Mouse (Mus musculus) small intestine, adult 2 months (tissue): ENCODE measurements around the gene Megf6. TPM values are rescaled to one million over a fixed set of nuclear protein-coding genes. Genes with fewer than 3 reads are reported as not detected.

Source experiments
- H3K27ac ChIP-seq: fragments of 200-500 bp; 2 replicates; pipeline ENCODE4 v1.5.1; 2012; ENCODE audit warnings: low read depth, low read length, control low read depth, inconsistent platforms; ENCODE audit not compliant: insufficient read depth
- H3K27me3 ChIP-seq: fragments of 200-500 bp; 2 replicates; pipeline ENCODE4 v1.6.1; 2012; ENCODE audit warnings: mild to moderate bottlenecking, moderate library complexity, low read length, inconsistent platforms; ENCODE audit not compliant: control insufficient read depth, insufficient read depth
- H3K36me3 ChIP-seq: fragments of 200-500 bp; 2 replicates; pipeline ENCODE4 v1.6.1; 2012; ENCODE audit warnings: mild to moderate bottlenecking, low read length, control low read depth, inconsistent platforms; ENCODE audit not compliant: control insufficient read depth, insufficient read depth
- H3K4me1 ChIP-seq: fragments of 200-500 bp; 2 replicates; pipeline ENCODE4 v1.6.1; 2012; ENCODE audit warnings: low read length, inconsistent platforms, mixed read lengths; ENCODE audit not compliant: control insufficient read depth, insufficient read depth, insufficient read length
- H3K4me3 ChIP-seq: fragments of 200-500 bp; 2 replicates; pipeline ENCODE4 v1.5.1; 2012; ENCODE audit warnings: low read depth, mild to moderate bottlenecking, control low read depth, inconsistent platforms, low read length, moderate library complexity
- CTCF ChIP-seq: fragments of 200-500 bp; IDR thresholded peaks from 2 replicates; pipeline ENCODE4 v1.5.1; 2012; ENCODE audit warnings: low read depth, mild to moderate bottlenecking, control low read depth, inconsistent platforms, low read length, moderate library complexity, mixed read lengths; ENCODE audit not compliant: insufficient replicate concordance, insufficient read length; ENCODE audit errors: extremely low read depth
- POLR2A ChIP-seq: fragments of 200-500 bp; IDR thresholded peaks from 2 replicates; pipeline ENCODE4 v1.6.1; 2012; ENCODE audit warnings: low read depth, mild to moderate bottlenecking, control low read depth, inconsistent platforms, low read length, moderate library complexity
- WGBS: fragments of 180-500 bp; shearing (Covaris S2); methylation state at CpG from one replicate; pipeline ENCODE4 v1.1.7; 2018; 5-methylcytosine and 5-hydroxymethylcytosine counted together
- polyA plus RNA-seq: library from polyadenylated mRNA; depleted of rRNA; stranded (reverse); fragments of >200 nt; gene quantifications from 2 replicates; pipeline ENCODE4 v1.2.3, GENCODE M21; 2012

Megf6 gene
- polyA plus RNA-seq, 1 experiment = 3.5 TPM

DNA sequence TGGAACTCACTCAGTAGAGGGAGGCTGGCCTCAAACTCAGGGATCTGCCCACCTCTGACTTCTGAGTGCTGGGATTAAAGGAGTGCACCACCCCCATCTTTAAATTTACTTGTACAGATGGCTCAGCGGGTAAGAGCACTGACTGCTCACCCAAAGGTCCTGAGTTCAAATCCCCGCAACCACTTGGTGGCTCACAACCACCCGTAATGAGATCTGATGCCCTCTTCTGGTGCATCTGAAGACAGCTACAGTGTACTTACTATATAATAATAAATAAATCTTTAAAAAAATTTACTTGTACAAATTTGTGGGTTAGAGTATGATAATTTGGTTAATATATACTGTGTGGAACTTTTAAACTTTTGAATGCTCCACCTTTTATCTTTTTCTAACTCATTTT is 25.8 kb upstream of the Megf6 start:
- no peak overlapping the region for H3K27ac ChIP-seq
- peaks cover 21% of the 10 kb centered on the region for H3K27me3 ChIP-seq
- H3K36me3 ChIP-seq = 0 out of 2 replicates have a peak, but pooled peaks cover 6% of the 10 kb centered on the region
- TF ChIP-seq POLR2A = no peak
- no peak for TF ChIP-seq CTCF
- WGBS = 89% methylated on average over 3 of the region's 3 CpGs
- no peak overlapping the region for H3K4me3 ChIP-seq
- peaks cover 17% of the 10 kb centered on the region for H3K4me1 ChIP-seq

DNA sequence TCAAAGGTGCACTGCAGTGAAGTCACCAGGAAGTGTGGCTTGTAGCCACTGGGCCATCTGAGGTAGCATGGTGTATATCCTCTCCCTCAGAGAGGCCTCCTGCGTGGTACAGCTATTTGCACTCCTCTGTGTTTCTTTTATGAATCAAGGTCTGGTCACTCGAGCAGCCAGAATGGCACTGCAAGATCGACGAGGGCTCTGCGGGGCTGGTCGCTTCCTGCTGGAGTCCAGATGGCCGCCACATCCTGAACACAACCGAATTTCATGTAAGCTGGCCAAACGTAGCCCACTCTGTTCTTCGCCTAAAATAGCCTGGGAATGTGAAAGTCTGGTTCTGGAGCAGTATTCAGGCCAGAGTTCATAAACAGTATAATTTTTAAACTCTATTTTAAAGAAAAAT is 24.2 kb upstream of the Megf6 start:
- no peak overlapping the region for H3K4me3 ChIP-seq

GRCm38 (mm10) chr4:154154104-154154503 is 16.4 kb upstream of the Megf6 start:
- Histone ChIP-seq H3K4me1 (peaks cover under 1% of the 10 kb centered on the region; the same call in 1 of the 2 replicates), H3K36me3 (peaks cover 47% of the 10 kb centered on the region), H3K27ac (no peak overlapping the region), H3K4me3 (no peak overlapping the region), H3K27me3 (no peaks in the 10 kb centered on the region)
- 82% methylated on average over 11 of the region's 11 CpGs for WGBS
- no peak for TF ChIP-seq POLR2A
- no peak for TF ChIP-seq CTCF

More for the DNA sequence above, 24.2 kb upstream of the Megf6 start:
- WGBS = 86% methylated on average over 10 of the region's 10 CpGs
- TF ChIP-seq POLR2A (no peak), CTCF (no peak)
- Histone ChIP-seq H3K4me1 (peaks cover 6% of the 10 kb centered on the region), H3K27me3 (peaks cover 5% of the 10 kb centered on the region), H3K27ac (no peak overlapping the region), H3K36me3 (peaks cover 11% of the 10 kb centered on the region)

GRCm38 (mm10) chr4:154156050-154156449 is 14.5 kb upstream of the Megf6 start:
- TF ChIP-seq POLR2A = no peak
- no peak for TF ChIP-seq CTCF
- Histone ChIP-seq H3K4me3 (no peak overlapping the region), H3K4me1 (peaks cover 4% of the 10 kb centered on the region; the same call in 1 of the 2 replicates), H3K27ac (no peak overlapping the region), H3K36me3 (peaks cover 40% of the 10 kb centered on the region), H3K27me3 (no peaks in the 10 kb centered on the region)
- WGBS = 80% methylated on average over 7 of the region's 7 CpGs

- Histone ChIP-seq H3K36me3 (peaks cover 34% of the 10 kb centered on the region), H3K4me3 (no peak overlapping the region), H3K4me1 (peaks cover 10% of the 10 kb centered on the region), H3K27me3 (no peaks in the 10 kb centered on the region), H3K27ac (no peak overlapping the region)
- TF ChIP-seq POLR2A = no peak
- no peak for TF ChIP-seq CTCF
- WGBS = 93% methylated on average over 14 of the region's 14 CpGs
Measured at GRCm38 (mm10) chr4:154157970-154158662, 12.4 kb upstream of the Megf6 start.

DNA sequence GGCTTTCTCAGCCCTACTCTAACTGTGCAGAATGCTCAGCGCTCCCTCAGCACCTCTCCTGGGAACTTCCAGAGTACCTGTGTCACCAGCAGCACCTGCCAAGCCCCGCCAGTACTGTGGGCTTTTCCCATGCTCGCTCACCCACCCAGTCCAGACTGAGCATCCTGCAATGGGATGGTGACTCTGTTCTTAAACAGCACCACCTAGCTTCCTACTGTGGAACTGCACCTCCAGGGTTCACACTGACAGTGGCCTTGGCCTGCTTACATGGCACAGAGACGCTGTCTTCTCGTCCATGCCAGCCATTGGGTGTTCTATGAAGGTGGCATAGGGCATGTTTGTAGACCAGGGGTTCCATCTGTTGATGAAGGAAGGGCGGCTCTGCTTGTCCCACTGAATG is 11.5 kb upstream of the Megf6 start:
- 19% methylated on average over 6 of the region's 6 CpGs for WGBS
- no peak overlapping the region for H3K27ac ChIP-seq
- peaks cover 10% of the 10 kb centered on the region for H3K4me1 ChIP-seq
- TF ChIP-seq CTCF = peak; percentile 80; the same call in 1 of the 2 replicates
- TF ChIP-seq POLR2A = no peak
- H3K4me3 ChIP-seq = peak overlapping the region; percentile 26; the same call in 1 of the 2 replicates
- no peaks in the 10 kb centered on the region for H3K27me3 ChIP-seq
- H3K36me3 ChIP-seq = peaks cover 34% of the 10 kb centered on the region

- TF ChIP-seq CTCF (no peak), POLR2A (no peak)
- H3K27me3 ChIP-seq = no peaks in the 10 kb centered on the region
- WGBS = under 1% methylated on average over 47 of the region's 47 CpGs
- peaks cover 10% of the 10 kb centered on the region for H3K4me1 ChIP-seq
- H3K36me3 ChIP-seq = peaks cover 34% of the 10 kb centered on the region
- H3K27ac ChIP-seq = peak overlapping the region; percentile 76
- peak overlapping the region; percentile 97 for H3K4me3 ChIP-seq
Measured at GRCm38 (mm10) chr4:154159961-154160537, 10.5 kb upstream of the Megf6 start.
